Mouse (Mus musculus): ENCODE data around the gene Vamp4. TPM values are rescaled to one million over a fixed set of nuclear protein-coding genes. Genes with fewer than 3 reads are reported as not detected.

Vamp4 gene
- 10 to 100 TPM; 31.1 to 41.2 TPM for total RNA-seq (2021)
- polyA plus RNA-seq (2012; rRNA removed): 12.1 and 15.2 TPM in 2 replicates
- long read RNA-seq, transcript Vamp4-204 (8 exons, 1,461 nt): major isoform, 19 of 30 reads
- long read RNA-seq, transcript Vamp4-203 (8 exons, 2,752 nt): minor isoform, 7 of 30 reads
- long read RNA-seq, partial matches to known transcripts: 0 of 30 reads
- long read RNA-seq, other reads (novel, unspliced or antisense): 2 of 30 reads

GRCm38 (mm10) chr1:162570260-162570748 lies at the start of gene Vamp4:
Vamp4 (plus strand) TSS chr1:162570515.
- peak; percentile 97 for DNase-seq

DNA sequence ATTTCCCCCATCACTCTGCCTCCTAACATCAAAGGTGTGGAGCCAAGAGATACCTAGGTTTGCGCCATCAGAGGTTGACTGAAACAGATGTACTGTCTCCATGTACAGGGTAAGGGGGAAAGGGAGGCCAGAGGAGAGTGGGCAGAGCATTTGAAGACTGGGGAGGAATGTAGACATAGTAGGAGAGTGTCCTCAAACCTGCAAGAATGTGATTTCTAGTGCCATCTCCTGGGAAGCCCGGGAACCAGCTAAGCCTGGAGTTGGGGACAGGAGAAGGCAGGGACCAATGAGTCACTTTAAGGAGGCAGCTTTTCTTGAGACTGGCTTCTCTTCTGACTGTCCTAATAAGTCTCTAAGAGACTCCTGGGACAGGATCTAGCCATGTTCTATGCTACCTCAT lies 40.7 kb upstream of the Vamp4 start:
- DNase-seq: peak; percentile 51

GRCm38 (mm10) chr1:162530666-162531065 lies 39.6 kb upstream of the Vamp4 start:
- no peak for DNase-seq

DNA sequence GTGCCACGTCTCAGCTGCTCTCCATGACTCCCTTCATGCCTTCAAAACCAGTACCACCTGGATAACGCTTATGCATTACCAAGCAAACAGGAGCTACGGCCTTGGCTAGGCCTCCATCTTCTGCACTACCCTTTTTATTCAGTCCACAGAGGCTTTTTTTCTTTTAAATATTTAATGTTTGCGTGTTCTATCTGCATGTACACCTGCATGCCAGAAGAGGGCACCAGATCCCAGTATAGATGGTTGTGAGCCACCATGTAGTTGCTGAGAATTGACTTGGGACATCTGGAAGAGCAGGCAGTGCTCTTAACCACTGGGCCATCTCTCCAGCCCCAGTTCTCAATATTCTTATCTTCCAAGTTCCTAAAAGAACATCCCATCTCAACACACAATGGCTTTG lies 38.7 kb upstream of the Vamp4 start:
- no peak for DNase-seq

DNA sequence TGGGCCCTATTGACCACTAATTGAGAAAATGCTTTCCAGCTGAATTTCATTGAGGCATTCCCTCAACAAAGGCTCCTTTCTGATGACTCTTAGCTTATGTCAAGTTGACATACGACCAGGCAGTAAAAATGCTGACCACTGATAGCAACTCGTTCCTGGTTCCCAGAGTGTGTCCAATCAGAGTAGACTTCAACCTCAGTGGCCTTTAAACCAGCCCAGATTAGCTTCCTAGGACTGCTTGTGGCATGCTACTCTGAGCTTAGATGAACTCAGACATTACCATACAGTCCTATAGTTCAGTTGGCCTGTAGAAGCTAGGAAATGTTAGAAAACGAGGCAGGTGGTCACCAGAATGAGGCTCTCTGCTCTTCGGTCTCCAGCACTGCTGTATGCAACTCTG lies 38.0 kb upstream of the Vamp4 start:
- DNase-seq: peak; percentile 9

DNA sequence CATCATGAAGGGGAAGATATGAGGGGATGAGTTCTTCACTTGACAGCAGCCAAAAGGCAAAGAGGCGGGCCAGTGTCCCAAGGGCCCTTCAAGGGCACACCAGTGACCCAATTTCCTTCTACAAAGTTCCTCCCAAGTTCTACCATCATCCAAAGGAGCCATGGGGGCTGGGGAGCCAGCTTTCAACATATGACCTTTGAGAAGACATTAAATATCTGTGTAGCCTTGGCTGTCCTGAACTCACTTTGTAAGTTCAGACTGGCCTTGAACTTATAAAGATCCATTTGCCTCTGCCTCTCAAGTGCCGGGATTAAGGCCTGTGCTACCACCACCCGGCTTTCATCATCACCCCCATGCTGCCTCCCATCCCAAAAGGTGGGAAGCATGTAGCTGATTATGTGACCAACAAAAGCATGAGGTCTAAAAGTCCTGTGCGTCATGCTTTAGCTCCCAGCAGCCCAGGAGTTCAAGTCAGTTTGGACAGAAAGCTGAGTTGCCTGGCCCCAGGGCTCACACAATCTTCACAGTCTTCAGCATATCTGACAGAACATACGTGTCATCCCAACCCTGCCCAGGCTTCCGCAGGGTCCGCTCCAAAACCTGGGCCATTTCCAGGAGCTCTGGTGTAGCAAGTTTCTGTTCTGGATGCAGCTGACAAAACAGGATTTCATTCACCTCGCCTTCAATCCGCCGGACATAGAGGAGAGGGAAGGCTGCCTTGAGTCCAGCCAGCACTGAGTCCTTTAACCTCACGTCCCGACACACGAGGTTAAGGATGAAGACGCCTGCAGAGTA lies 36.4 kb upstream of the Vamp4 start:
- DNase-seq: peak; percentile 76

DNA sequence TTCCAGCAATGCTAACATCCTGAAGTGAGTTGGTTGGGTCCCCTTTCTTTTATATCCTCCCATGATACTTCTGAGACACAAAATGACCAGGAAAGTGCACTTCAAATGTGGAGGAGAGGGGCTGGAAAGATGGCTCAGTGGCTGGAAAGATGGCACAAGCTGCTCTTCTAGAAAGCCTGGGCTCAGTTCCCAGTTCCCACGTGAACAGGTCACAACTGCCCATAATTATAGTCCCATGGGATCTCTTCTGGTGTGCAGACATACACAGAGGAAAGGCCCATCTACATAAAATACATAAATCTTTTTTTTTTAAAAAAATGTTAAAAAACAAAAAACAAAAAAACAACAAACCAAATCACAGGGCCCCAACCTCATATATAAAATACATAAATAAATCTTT lies 27.1 kb upstream of the Vamp4 start:
- DNase-seq: no peak

DNA sequence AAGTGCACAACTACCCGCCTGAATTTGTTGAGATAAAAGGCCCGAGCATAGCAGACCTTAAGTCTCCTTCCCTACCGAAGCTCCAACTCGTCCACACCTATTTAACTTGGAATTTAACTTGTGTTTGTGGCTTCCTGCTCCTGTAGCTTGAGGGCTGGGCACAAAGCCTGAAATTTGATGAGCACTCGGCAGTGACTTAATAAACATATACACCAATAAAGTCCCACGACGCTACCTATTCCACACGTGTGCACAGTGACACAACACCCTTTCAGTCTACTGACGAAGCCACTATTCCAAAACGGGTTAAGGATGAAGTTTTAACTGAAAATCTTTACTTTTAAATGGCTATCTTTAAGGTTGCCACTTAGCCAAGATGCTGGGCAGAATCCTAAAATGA lies 22.7 kb upstream of the Vamp4 start:
- DNase-seq: no peak

DNA sequence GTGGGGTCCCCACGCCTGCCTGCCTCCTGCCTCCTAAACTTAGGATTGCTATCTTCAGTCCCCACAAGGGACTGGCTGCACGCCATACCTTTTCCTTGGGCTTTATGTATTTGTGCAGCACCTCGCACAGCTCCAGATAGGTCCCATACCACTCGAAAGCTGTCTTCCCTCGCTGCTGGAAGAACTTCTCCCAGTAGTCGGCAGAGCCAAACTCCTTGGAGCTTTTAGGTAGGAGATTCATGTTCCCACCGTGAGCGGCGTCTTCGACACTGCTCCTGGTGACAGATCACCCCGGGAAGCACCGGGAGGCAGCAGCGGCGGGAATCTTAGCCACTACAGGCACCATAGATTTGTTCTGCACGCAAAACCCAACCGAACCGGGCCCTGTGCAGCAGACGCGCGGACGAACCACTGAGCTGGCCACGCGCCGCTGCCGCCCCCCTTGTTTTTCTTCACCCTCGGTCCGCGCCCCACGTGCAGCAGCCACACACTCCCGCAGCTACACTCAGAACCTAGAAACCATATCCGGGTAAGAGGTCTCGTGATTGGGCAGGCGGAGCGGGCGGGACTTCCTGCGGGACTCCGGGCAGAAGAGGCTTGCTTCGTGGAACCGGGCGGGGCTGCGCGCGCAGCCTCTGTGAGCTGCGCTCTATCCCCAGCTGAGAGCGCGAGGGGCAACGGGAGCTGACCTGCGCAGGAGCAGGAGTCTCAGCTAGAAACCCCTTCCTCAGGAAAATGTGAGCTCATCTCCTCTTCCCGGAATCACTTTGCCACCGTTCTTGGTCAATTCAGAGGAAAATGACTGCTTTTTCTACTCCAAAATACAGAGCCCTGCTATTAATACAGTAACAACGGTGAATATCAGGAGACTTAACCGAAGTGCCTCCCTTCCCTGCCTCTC lies 22.0 kb upstream of the Vamp4 start, which contains the start of gene Mettl13:
Gene Mettl13 (minus strand): TSS at position 536 of the 901 bp plus-strand sequence.
- peak; percentile 93 for DNase-seq

DNA sequence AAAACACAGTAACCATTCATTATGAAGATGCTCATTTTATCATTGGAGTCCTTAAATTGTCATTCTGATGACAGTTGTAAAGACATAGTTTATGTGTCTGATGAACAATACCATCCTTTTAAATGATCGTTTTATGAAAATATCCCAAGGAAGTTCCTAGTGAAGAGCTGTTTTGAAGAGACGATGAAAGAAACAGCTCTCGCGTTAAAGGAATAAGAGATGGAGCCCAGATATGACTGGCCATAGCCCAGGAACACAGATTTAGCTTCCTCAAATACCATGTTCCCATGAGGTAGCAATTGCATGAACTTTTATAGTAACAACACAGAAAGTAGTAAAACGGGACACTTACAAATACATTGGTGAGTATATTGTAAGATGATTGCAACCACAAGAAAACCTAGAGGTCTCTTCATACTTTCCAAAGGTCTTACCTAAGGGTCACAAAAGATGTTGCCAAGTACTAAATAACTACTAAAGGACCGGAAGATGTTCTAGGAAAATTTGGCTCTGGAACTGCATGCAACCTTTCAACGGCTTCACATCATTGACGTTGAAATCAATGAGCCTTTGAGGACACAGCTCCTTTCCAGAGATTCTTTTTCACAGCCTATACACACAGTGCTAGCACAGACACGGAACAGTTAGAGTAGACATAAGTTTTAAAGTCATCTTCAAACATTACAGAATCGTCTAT lies 21.2 kb upstream of the Vamp4 start:
- DNase-seq: no peak

- DNase-seq: no peak
Measured at GRCm38 (mm10) chr1:162549615-162550283, 20.6 kb upstream of the Vamp4 start.

DNA sequence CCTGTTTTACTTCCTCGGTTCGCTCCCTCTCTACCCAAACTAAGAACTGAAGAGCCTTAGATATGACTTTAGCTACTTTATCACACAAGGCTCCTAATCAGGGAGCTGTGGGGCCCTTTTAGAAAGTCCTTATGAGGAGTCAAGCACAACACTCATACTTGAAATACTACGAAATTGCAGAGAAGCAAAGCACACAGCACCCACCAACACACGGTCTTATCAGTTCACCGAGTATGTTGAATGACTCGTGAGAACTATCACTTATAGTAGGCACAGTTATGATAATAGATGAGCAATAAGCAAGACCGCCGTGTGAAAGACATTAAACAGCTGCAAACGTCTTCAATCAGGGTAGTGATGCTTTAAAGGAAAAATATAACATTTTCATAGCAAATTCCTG lies 17.4 kb upstream of the Vamp4 start:
- no peak for DNase-seq

- no peak for DNase-seq
Measured at GRCm38 (mm10) chr1:162554193-162554592, 16.1 kb upstream of the Vamp4 start.

DNA sequence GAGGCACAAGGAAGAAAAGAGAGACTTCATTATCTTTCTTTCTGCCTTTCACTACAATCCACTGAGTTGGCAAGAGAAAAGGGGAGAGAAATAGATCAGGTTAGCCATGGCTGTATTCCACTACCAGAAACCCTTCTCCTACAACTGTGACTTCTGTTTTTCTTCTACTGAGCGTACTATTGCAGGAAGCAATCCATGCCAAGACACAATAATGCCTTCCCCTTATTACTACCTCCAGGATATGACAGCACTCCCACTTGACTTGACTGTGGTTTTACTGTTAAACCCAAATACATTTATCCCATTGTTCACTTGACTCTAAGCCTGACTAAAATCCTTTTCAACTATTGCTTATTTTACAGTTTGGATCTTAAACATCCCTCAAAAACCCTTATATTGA lies 7.1 kb upstream of the Vamp4 start:
- no peak for DNase-seq

DNA sequence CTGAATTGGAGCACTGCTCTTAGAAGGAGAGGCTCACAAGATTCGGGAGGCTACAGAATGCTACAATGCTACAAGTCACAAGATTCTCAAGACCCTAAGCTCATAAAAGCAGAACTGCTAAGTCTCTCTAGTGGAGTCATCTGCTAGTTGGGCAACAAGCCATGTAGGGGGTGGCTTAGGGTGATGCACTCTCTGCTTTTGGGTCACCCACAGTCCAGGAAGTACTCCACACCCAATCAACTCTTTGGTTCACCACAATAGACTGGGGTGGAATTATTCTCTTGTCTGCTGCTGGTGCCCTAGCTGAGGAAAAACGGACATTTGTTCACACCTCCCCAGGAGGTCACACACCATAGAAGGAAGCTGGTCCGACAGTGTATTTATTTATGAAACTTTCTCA lies 5.3 kb upstream of the Vamp4 start:
- no peak for DNase-seq

GRCm38 (mm10) chr1:162567351-162567750 lies 3.0 kb upstream of the Vamp4 start:
- no peak for DNase-seq

- DNase-seq: peak; percentile 40
Measured at GRCm38 (mm10) chr1:162570931-162571601, 751 bp downstream of the Vamp4 start.

GRCm38 (mm10) chr1:162575098-162575497 lies 4.8 kb downstream of the Vamp4 start:
- no peak for DNase-seq

DNA sequence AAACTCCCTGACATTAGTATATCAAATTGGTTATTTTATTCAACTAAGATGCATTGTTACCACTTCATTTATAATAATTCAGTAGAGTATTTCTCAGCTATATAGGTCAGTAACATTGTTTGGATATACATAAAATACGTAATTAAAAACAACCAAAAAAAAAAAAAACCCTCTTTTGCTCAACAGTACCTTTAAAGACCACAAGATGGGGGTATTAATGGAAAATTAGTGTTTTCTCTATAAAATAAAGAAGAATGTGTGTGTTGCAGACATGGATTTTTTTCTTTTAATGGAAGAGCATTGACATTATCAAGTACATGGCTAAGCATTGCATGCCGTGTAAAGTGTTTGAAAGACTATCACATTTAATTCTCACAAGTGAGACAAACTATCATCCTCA lies 12.6 kb downstream of the Vamp4 start:
- no peak for DNase-seq

DNA sequence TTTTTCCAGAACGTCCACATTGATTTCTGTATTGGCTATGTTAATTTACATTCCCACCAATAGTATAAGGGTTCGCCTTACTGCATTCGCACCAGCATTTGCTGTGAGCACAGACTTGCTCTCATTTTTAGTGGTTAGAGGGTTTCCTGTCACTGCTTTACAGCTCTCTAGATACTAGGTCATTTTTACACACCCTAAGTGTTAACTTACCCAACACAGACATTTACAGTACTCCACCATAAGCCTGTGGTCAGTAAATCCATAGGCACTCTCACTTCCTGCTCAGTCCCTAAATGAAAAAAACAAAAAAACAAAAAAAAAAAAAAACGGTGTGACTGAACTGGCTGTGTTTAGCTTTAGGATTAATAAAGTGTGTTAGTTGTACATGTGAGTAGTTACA lies 16.0 kb downstream of the Vamp4 start:
- DNase-seq: no peak

DNA sequence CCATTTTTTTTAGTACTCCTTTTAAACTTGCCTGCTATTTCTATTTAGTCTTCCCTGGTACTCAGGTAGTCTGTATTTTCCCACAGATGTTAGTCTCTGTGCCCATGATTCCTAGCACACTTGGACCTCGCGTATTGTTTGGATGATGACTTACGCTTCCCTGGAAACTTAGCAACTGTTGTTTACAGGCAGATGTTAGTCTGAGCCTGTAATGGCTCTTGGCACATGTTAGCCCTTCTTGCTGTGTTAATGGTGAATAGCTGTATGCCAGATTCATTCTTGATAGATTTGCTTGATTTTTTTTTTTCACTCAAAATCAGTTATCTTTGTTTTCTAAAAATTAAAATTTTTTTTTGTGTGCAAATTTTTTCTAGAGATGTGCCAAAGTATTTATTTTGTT lies 18.3 kb downstream of the Vamp4 start:
- no peak for DNase-seq

Measured in adrenal gland, adult 2 months (tissue).